Mouse (Mus musculus) ES-Bruce4 (cell line): ENCODE measurements at regions not wholly inside any gene's neighbourhood (a gene's known extent, or its start where the extent isn't known, plus 50 kb on each side); places are given as distances from the start of the nearest gene placed in this dataset.

Experiments
- H3K27ac ChIP-seq: 2 replicates; pipeline ENCODE4 v1.5.1; 2012; ENCODE audit warnings: low read length, inconsistent platforms; ENCODE audit not compliant: insufficient read depth
- H3K27me3 ChIP-seq: 2 replicates; pipeline ENCODE4 v1.6.1; 2012; ENCODE audit warnings: mild to moderate bottlenecking, low read length, inconsistent platforms; ENCODE audit not compliant: control insufficient read depth, poor library complexity, insufficient read depth, severe bottlenecking
- H3K36me3 ChIP-seq: 2 replicates; pipeline ENCODE4 v1.6.1; 2012; ENCODE audit warnings: inconsistent platforms, mild to moderate bottlenecking, low read length, moderate library complexity; ENCODE audit not compliant: control insufficient read depth, poor library complexity, insufficient read depth, severe bottlenecking
- H3K4me1 ChIP-seq: one replicate; pipeline ENCODE4 v1.8.1; 2011; ENCODE audit warnings: low read length; ENCODE audit not compliant: control insufficient read depth, insufficient read depth
- H3K4me3 ChIP-seq: 2 replicates; pipeline ENCODE4 v1.5.1; 2011; ENCODE audit warnings: low read depth, mild to moderate bottlenecking, low read length
- H3K9ac ChIP-seq: 2 replicates; pipeline ENCODE4 v1.6.1; 2012; ENCODE audit warnings: low read depth, mild to moderate bottlenecking, inconsistent platforms; ENCODE audit not compliant: poor library complexity, severe bottlenecking
- H3K9me3 ChIP-seq: replicated peaks from 2 replicates; pipeline ENCODE4 v1.6.1; 2012; ENCODE audit warnings: mild to moderate bottlenecking, low read length, inconsistent platforms; ENCODE audit not compliant: control insufficient read depth, poor library complexity, insufficient read depth, severe bottlenecking
- CTCF ChIP-seq: IDR thresholded peaks from one replicate; pipeline ENCODE4 v1.8.1; 2011; ENCODE audit warnings: low read depth, low read length
- EP300 ChIP-seq: IDR thresholded peaks from 2 replicates; pipeline ENCODE4 v1.6.1; 2011; ENCODE audit warnings: low read depth, low read length; ENCODE audit not compliant: insufficient read depth
- POLR2A ChIP-seq: IDR thresholded peaks from one replicate; pipeline ENCODE4 v1.8.1; 2011; ENCODE audit warnings: low read length; ENCODE audit not compliant: insufficient read depth

DNA sequence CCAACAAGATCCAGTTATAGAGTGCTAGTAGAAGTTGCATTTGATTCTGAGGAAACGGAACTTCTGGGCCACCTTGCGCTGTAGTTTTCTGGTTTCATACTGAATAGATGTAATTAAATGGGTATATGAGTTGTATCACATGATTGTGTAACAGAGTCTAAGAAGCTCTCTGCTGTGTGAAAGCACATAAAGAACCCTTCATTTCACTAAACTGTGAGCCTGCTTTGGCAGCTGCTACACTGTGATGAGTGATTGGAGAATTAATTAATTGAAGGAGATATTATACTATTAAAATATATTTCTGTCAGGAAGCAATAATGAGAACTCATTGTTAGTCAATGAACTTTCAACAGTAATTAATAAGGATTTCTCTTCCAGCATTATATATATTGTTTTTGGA, 369.8 kb upstream of the Fbxo33 start:
- H3K27me3 ChIP-seq, result no peaks in the 10 kb centered on the region; the same call in 1 of the 2 replicates
- H3K27ac ChIP-seq, result no peak overlapping the region
- no peak overlapping the region for H3K4me3 ChIP-seq
- H3K9ac ChIP-seq, result no peak overlapping the region
- H3K36me3 ChIP-seq, result no peaks in the 10 kb centered on the region
- no peaks in the 10 kb centered on the region for H3K4me1 ChIP-seq
- TF ChIP-seq EP300, result no peak
- no peak for TF ChIP-seq CTCF
- no peak for TF ChIP-seq POLR2A
- 0 out of 2 replicates have a peak, but pooled peaks cover 6% of the 10 kb centered on the region for H3K9me3 ChIP-seq

DNA sequence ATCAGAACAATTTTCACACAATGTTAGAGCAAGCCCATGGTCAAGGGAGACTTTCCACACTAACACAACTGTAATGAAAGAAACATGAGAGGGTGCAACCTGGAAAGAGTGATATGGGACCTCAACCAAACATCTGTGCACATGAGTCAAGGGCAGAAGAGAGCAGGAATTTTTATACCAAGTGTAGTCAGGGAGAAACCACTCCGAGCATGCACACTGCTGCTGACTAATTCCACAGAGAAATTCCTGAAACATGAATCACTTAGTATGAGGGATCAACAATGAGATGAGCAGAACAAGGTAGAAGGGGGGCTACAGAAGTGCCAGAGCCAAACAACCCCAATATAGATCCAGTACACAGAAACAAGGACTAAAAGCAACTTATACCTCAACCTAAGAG, 363.1 kb upstream of the Fbxo33 start:
- H3K4me1 ChIP-seq, result no peaks in the 10 kb centered on the region
- no peak overlapping the region for H3K9ac ChIP-seq
- H3K27ac ChIP-seq, result no peak overlapping the region
- H3K36me3 ChIP-seq, result no peaks in the 10 kb centered on the region
- H3K4me3 ChIP-seq, result no peak overlapping the region
- H3K27me3 ChIP-seq, result no peaks in the 10 kb centered on the region
- TF ChIP-seq EP300, result no peak
- TF ChIP-seq POLR2A, result no peak
- TF ChIP-seq CTCF, result no peak
- no peaks in the 10 kb centered on the region for H3K9me3 ChIP-seq

DNA sequence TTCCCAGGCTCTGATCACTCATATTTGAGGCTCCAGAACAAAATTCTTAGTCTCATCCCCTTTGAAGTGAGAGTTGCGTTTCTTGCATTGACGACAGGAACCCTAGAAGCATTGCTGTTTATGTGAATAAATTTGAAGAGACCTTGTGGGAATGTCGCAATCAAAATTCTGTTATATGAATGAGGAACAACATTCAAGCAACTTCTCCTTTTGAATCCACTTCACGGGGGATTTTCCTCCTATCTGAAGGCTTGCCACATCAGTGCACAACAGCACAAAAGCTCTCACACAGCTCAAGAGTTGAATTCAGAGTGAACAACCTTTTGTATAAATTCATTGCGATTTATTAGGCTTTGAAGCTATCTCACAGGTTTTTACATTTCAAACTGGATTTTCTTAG, 360.2 kb upstream of the Fbxo33 start:
- no peaks in the 10 kb centered on the region for H3K27me3 ChIP-seq
- no peak overlapping the region for H3K9ac ChIP-seq
- H3K4me3 ChIP-seq, result no peak overlapping the region
- no peaks in the 10 kb centered on the region for H3K36me3 ChIP-seq
- H3K27ac ChIP-seq, result no peak overlapping the region
- TF ChIP-seq EP300 (no peak), CTCF (no peak), POLR2A (no peak)
- no peaks in the 10 kb centered on the region for H3K9me3 ChIP-seq
- H3K4me1 ChIP-seq, result no peaks in the 10 kb centered on the region

GRCm38 (mm10) chr12:59563960-59564359, 344.4 kb upstream of the Fbxo33 start:
- Histone ChIP-seq H3K9ac (no peak overlapping the region), H3K36me3 (no peaks in the 10 kb centered on the region), H3K27ac (no peak overlapping the region), H3K9me3 (no peaks in the 10 kb centered on the region), H3K4me1 (no peaks in the 10 kb centered on the region), H3K27me3 (no peaks in the 10 kb centered on the region), H3K4me3 (no peak overlapping the region)
- TF ChIP-seq EP300 (no peak), CTCF (no peak), POLR2A (no peak)

DNA sequence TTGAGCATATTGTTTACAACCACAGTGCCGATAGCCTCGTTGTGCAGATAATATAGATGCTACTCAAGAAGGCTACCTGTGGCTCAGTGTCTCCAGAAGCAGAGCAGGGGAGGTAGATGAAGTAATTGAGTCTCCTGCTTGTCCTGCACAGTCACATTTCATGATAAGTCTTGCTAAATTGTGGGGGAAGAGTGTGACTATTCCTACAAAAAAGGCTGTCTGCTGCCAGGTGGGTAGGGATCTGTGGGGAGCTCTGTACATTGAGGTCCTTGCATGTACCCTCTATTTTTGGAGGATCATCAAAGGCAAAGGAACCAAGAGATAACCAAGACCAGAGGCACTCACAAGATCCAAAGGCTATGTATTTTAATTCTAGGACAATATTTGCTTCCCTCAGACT, 320.3 kb upstream of the Fbxo33 start:
- H3K9me3 ChIP-seq, result no peaks in the 10 kb centered on the region
- no peaks in the 10 kb centered on the region for H3K36me3 ChIP-seq
- H3K27me3 ChIP-seq, result no peaks in the 10 kb centered on the region
- no peak overlapping the region for H3K9ac ChIP-seq
- no peak overlapping the region for H3K4me3 ChIP-seq
- TF ChIP-seq POLR2A (no peak), CTCF (no peak), EP300 (no peak)
- no peaks in the 10 kb centered on the region for H3K4me1 ChIP-seq
- no peak overlapping the region for H3K27ac ChIP-seq

GRCm38 (mm10) chr12:59530521-59530920, 311.0 kb upstream of the Fbxo33 start:
- H3K9ac ChIP-seq, result no peak overlapping the region
- H3K27ac ChIP-seq, result no peak overlapping the region
- H3K9me3 ChIP-seq, result no peaks in the 10 kb centered on the region
- no peaks in the 10 kb centered on the region for H3K27me3 ChIP-seq
- no peak for TF ChIP-seq EP300
- TF ChIP-seq POLR2A, result no peak
- TF ChIP-seq CTCF, result no peak
- H3K4me3 ChIP-seq, result no peak overlapping the region
- H3K36me3 ChIP-seq, result no peaks in the 10 kb centered on the region
- H3K4me1 ChIP-seq, result no peaks in the 10 kb centered on the region
